Mouse (Mus musculus) kidney, postnatal 0 days (tissue): ENCODE results near the gene Il12rb2. TPM values are rescaled to one million over a fixed set of nuclear protein-coding genes. Genes with fewer than 3 reads are reported as not detected.
A peak's percentile ranks its signal among the peaks of the same experiment; 100 is the strongest.

Experiments used
- ATAC-seq: fragments of 200-750 bp; cut with Nextera tagmentation; replicated peaks from 2 replicates; pipeline ENCODE4 v1.8.0; 2017; ENCODE audit warnings: low read depth, moderate number of reproducible peaks, moderate TSS enrichment, moderate library complexity; ENCODE audit not compliant: low FRiP score
- DNase-seq: peaks from one replicate; pipeline ENCODE4 v3.0.0-alpha.2; 2016; ENCODE audit warnings: low spot score
- H3K27ac ChIP-seq: fragments of 300-500 bp; sonication (generic); 2 replicates; pipeline ENCODE4 v1.5.1; 2014; ENCODE audit warnings: mild to moderate bottlenecking
- H3K27me3 ChIP-seq: fragments of 300-500 bp; sonication (generic); 2 replicates; pipeline ENCODE4 v1.6.1; 2014; ENCODE audit warnings: low read length, mixed read lengths; ENCODE audit not compliant: insufficient read depth
- H3K36me3 ChIP-seq: fragments of 300-500 bp; sonication (generic); 2 replicates; pipeline ENCODE4 v1.6.1; 2014; ENCODE audit warnings: low read length, mixed read lengths; ENCODE audit not compliant: insufficient read depth
- H3K4me1 ChIP-seq: fragments of 300-500 bp; sonication (generic); replicated peaks from 2 replicates; pipeline ENCODE4 v1.6.1; 2014; ENCODE audit warnings: antibody characterized with exemption, low read length, mixed read lengths; ENCODE audit not compliant: insufficient read depth
- H3K4me2 ChIP-seq: fragments of 300-500 bp; sonication (generic); 2 replicates; pipeline ENCODE4 v1.6.1; 2014; ENCODE audit warnings: mild to moderate bottlenecking, low read length, moderate library complexity, mixed read lengths
- H3K4me3 ChIP-seq: fragments of 300-500 bp; sonication (generic); replicated peaks from 2 replicates; pipeline ENCODE4 v1.5.1; 2014; ENCODE audit warnings: low read depth, low read length
- H3K9ac ChIP-seq: fragments of 300-500 bp; sonication (generic); 2 replicates; pipeline ENCODE4 v1.6.1; 2014; ENCODE audit warnings: low read depth, low read length
- H3K9me3 ChIP-seq: fragments of 300-500 bp; sonication (generic); replicated peaks from 2 replicates; pipeline ENCODE4 v1.6.1; 2016; ENCODE audit warnings: low read length, inconsistent platforms, mixed read lengths
- CTCF ChIP-seq: IDR thresholded peaks from 2 replicates; pipeline ENCODE4 v1.5.1; 2016; ENCODE audit warnings: antibody characterized with exemption, low read depth, mild to moderate bottlenecking, moderate library complexity
- WGBS: fragments of 180-500 bp; shearing (Covaris S2); extraction: QIAGEN DNeasy Blood & Tissue Kit; methylation state at CpG from one replicate; pipeline ENCODE4 v1.1.7; 2014; 5-methylcytosine and 5-hydroxymethylcytosine counted together
- polyA plus RNA-seq: library from polyadenylated mRNA; unstranded; fragments of >200 nt; fragmentation: Nextera tagmentation; extraction: Ambion mirVana; gene quantifications from 2 replicates; pipeline ENCODE4 v1.2.1, GENCODE M21; 2015

The Il12rb2 gene
- polyA plus RNA-seq, 1 experiment from 2014 or later = not detected

- H3K36me3 ChIP-seq = no peaks in the 10 kb centered on the region; the same call in 1 of the 2 replicates
- peaks cover 3% of the 10 kb centered on the region; the same call in 1 of the 2 replicates for H3K4me1 ChIP-seq
- peak overlapping the region; percentile 84 for H3K27ac ChIP-seq
- no peaks in the 10 kb centered on the region for H3K9me3 ChIP-seq
- peak overlapping the region; percentile 91 for H3K4me3 ChIP-seq
- ATAC-seq (peak; percentile 100), DNase-seq (peak; percentile 99)
- under 1% methylated on average over 68 of the region's 68 CpGs for WGBS
- H3K4me2 ChIP-seq = peak overlapping the region; percentile 76
- no peaks in the 10 kb centered on the region for H3K27me3 ChIP-seq
- TF ChIP-seq CTCF = no peak
- peak overlapping the region; percentile 97 for H3K9ac ChIP-seq
These were observed 109.2 kb downstream of the Il12rb2 start for GRCm38 (mm10) chr6:67266664-67267407.

GRCm38 (mm10) chr6:67266159-67266657, 109.8 kb downstream of the Il12rb2 start:
- DNase-seq (peak; percentile 65), ATAC-seq (peak; percentile 67; the same call in 1 of the 2 replicates)
- H3K4me1 ChIP-seq = peaks cover 3% of the 10 kb centered on the region; the same call in 1 of the 2 replicates
- H3K9ac ChIP-seq = peak overlapping the region; percentile 56
- peak overlapping the region; percentile 84 for H3K27ac ChIP-seq
- no peak for TF ChIP-seq CTCF
- H3K9me3 ChIP-seq = no peaks in the 10 kb centered on the region
- no peaks in the 10 kb centered on the region for H3K27me3 ChIP-seq
- peak overlapping the region; percentile 76 for H3K4me2 ChIP-seq
- WGBS = under 1% methylated on average over 23 of the region's 23 CpGs
- peak overlapping the region; percentile 91 for H3K4me3 ChIP-seq
- H3K36me3 ChIP-seq = no peaks in the 10 kb centered on the region

GRCm38 (mm10) chr6:67264935-67265334, 111.1 kb downstream of the Il12rb2 start:
- Histone ChIP-seq H3K4me1 (peaks cover 3% of the 10 kb centered on the region; the same call in 1 of the 2 replicates), H3K27ac (no peak overlapping the region), H3K27me3 (no peaks in the 10 kb centered on the region), H3K9ac (no peak overlapping the region), H3K4me2 (no peak overlapping the region), H3K36me3 (no peaks in the 10 kb centered on the region), H3K4me3 (no peak overlapping the region), H3K9me3 (no peaks in the 10 kb centered on the region)
- DNase-seq = no peak
- no peak for TF ChIP-seq CTCF
- ATAC-seq = no peak
- 85% methylated on average over 7 of the region's 7 CpGs for WGBS

- no peak overlapping the region for H3K4me2 ChIP-seq
- no peak overlapping the region for H3K4me3 ChIP-seq
- no peak for TF ChIP-seq CTCF
- WGBS = 85% methylated on average over 4 of the region's 4 CpGs
- no peaks in the 10 kb centered on the region for H3K27me3 ChIP-seq
- no peaks in the 10 kb centered on the region for H3K4me1 ChIP-seq
- H3K9me3 ChIP-seq = no peaks in the 10 kb centered on the region
- H3K36me3 ChIP-seq = no peaks in the 10 kb centered on the region
- DNase-seq = no peak
- H3K9ac ChIP-seq = no peak overlapping the region
- no peak for ATAC-seq
- no peak overlapping the region for H3K27ac ChIP-seq
These were observed 124.9 kb downstream of the Il12rb2 start for GRCm38 (mm10) chr6:67251095-67251494.

- no peak overlapping the region for H3K9ac ChIP-seq
- no peaks in the 10 kb centered on the region for H3K4me1 ChIP-seq
- H3K27me3 ChIP-seq = no peaks in the 10 kb centered on the region
- WGBS = 90% methylated on average over 5 of the region's 5 CpGs
- no peaks in the 10 kb centered on the region for H3K9me3 ChIP-seq
- H3K4me2 ChIP-seq = no peak overlapping the region
- TF ChIP-seq CTCF = no peak
- H3K36me3 ChIP-seq = no peaks in the 10 kb centered on the region
- H3K27ac ChIP-seq = no peak overlapping the region
- no peak for DNase-seq
- H3K4me3 ChIP-seq = no peak overlapping the region
- ATAC-seq = no peak
These were observed 131.5 kb downstream of the Il12rb2 start for GRCm38 (mm10) chr6:67244451-67244850.

- no peak overlapping the region for H3K27ac ChIP-seq
- H3K9me3 ChIP-seq = no peaks in the 10 kb centered on the region
- H3K27me3 ChIP-seq = no peaks in the 10 kb centered on the region
- no peak for DNase-seq
- 93% methylated on average over 7 of the region's 7 CpGs for WGBS
- no peak overlapping the region for H3K4me2 ChIP-seq
- H3K4me1 ChIP-seq = no peaks in the 10 kb centered on the region
- TF ChIP-seq CTCF = no peak
- no peak overlapping the region for H3K4me3 ChIP-seq
- ATAC-seq = no peak
- H3K9ac ChIP-seq = no peak overlapping the region
- H3K36me3 ChIP-seq = no peaks in the 10 kb centered on the region
These were observed 132.1 kb downstream of the Il12rb2 start for GRCm38 (mm10) chr6:67243765-67244420.

Other genes with a start within 250 kb of the Il12rb2 start
- gene Serbp1, start 138.0 kb downstream of the Il12rb2 start, polyA plus RNA-seq = 356 and 371 TPM in 2 replicates
- 0.06 TPM in 1 of 2 replicates, not detected in the other for gene Il23r, start 115.7 kb upstream of the Il12rb2 start, polyA plus RNA-seq
- 140 and 145 TPM in 2 replicates for gene Tacstd2, start 159.6 kb upstream of the Il12rb2 start, polyA plus RNA-seq